Mouse (Mus musculus) stomach, embryonic 16.5 days (tissue): Measurements from ENCODE around the gene Ston2. TPM values are rescaled to one million over a fixed set of nuclear protein-coding genes. Genes with fewer than 3 reads are reported as not detected.
"Not testable (repeated sequence)": the region's sequence is repeated elsewhere in the genome, so short reads cannot be mapped to it uniquely, and the experiment has no call there.

Experiments
- ATAC-seq: fragments of 200-750 bp; cut with Nextera tagmentation; 2 replicates; pipeline ENCODE4 v1.8.0; 2017; ENCODE audit warnings: moderate number of reproducible peaks, moderate TSS enrichment; ENCODE audit not compliant: insufficient read depth, low FRiP score
- H3K27ac ChIP-seq: fragments of 300-500 bp; sonication (generic); 2 replicates; pipeline ENCODE4 v1.5.1; 2014; ENCODE audit warnings: low read length
- H3K27me3 ChIP-seq: fragments of 300-500 bp; sonication (generic); 2 replicates; pipeline ENCODE4 v1.6.1; 2014; ENCODE audit warnings: low read length, control low read depth, mixed read lengths; ENCODE audit not compliant: control insufficient read depth, insufficient read depth
- H3K36me3 ChIP-seq: fragments of 300-500 bp; sonication (generic); 2 replicates; pipeline ENCODE4 v1.6.1; 2014; ENCODE audit warnings: low read length; ENCODE audit not compliant: control insufficient read depth, insufficient read depth
- H3K4me1 ChIP-seq: fragments of 300-500 bp; sonication (generic); 2 replicates; pipeline ENCODE4 v1.6.1; 2014; ENCODE audit warnings: low read length, control low read depth, mixed read lengths; ENCODE audit not compliant: control insufficient read depth, insufficient read depth
- H3K4me2 ChIP-seq: fragments of 300-500 bp; sonication (generic); 2 replicates; pipeline ENCODE4 v1.6.1; 2014; ENCODE audit warnings: low read depth, low read length, mixed read lengths
- H3K4me3 ChIP-seq: fragments of 300-500 bp; sonication (generic); replicated peaks from 2 replicates; pipeline ENCODE4 v1.5.1; 2014; ENCODE audit warnings: mild to moderate bottlenecking, low read length
- H3K9ac ChIP-seq: fragments of 300-500 bp; sonication (generic); 2 replicates; pipeline ENCODE4 v1.6.1; 2014; ENCODE audit warnings: low read length
- H3K9me3 ChIP-seq: fragments of 300-500 bp; sonication (generic); replicated peaks from 2 replicates; pipeline ENCODE4 v1.6.1; 2016; ENCODE audit warnings: low read length, control low read depth; ENCODE audit not compliant: control insufficient read depth
- WGBS: fragments of 180-500 bp; shearing (Covaris S2); extraction: QIAGEN DNeasy Blood & Tissue Kit; methylation state at CpG from one replicate; pipeline ENCODE4 v1.1.7; 2014; 5-methylcytosine and 5-hydroxymethylcytosine counted together
- microRNA-seq: library from miRNA; unstranded; fragments of <30 nt; microRNA quantifications from one replicate; pipeline ENCODE4, GENCODE M21; 2016
- polyA plus RNA-seq: library from polyadenylated mRNA; unstranded; fragments of >200 nt; fragmentation: Nextera tagmentation; extraction: Ambion mirVana; gene quantifications from 2 replicates; pipeline ENCODE4 v1.2.1, GENCODE M21; 2015

The Ston2 gene
- polyA plus RNA-seq, 1 experiment from 2014 or later = 8.5 TPM

GRCm38 (mm10) chr12:91585815-91586214 is 202.4 kb downstream of the Ston2 start:
- 90% methylated on average over 4 of the region's 4 CpGs for WGBS
- H3K4me3 ChIP-seq, H3K9ac ChIP-seq, H3K27ac ChIP-seq, H3K4me2 ChIP-seq, H3K27me3 ChIP-seq, H3K36me3 ChIP-seq, H3K9me3 ChIP-seq, ATAC-seq: not testable (repeated sequence)
- peaks cover 15% of the 10 kb centered on the region for H3K4me1 ChIP-seq

GRCm38 (mm10) chr12:91585206-91585605 is 203.0 kb downstream of the Ston2 start:
- Histone ChIP-seq H3K4me2 (no peak overlapping the region), H3K27ac (no peak overlapping the region), H3K27me3 (no peaks in the 10 kb centered on the region), H3K4me1 (peaks cover 15% of the 10 kb centered on the region), H3K36me3 (0 out of 2 replicates have a peak, but pooled peaks cover 4% of the 10 kb centered on the region), H3K9ac (no peak overlapping the region), H3K4me3 (no peak overlapping the region), H3K9me3 (no peaks in the 10 kb centered on the region)
- 92% methylated on average over 3 of the region's 3 CpGs for WGBS
- no peak for ATAC-seq

GRCm38 (mm10) chr12:91583409-91583808 is 204.8 kb downstream of the Ston2 start:
- Histone ChIP-seq H3K4me1 (peaks cover 15% of the 10 kb centered on the region), H3K4me2 (no peak overlapping the region), H3K9ac (no peak overlapping the region), H3K9me3 (no peaks in the 10 kb centered on the region), H3K27ac (no peak overlapping the region), H3K36me3 (0 out of 2 replicates have a peak, but pooled peaks cover 6% of the 10 kb centered on the region), H3K4me3 (no peak overlapping the region), H3K27me3 (no peaks in the 10 kb centered on the region)
- no peak for ATAC-seq
- WGBS = 78% methylated on average over 6 of the region's 6 CpGs

Small RNAs within 50 kb of the gene (microRNA-seq; reads per million reads assigned to microRNA genes)
- not detected for gene Gm22015

Other genes starting within 250 kb of the Ston2 start
- gene Gtf2a1, start 197.9 kb downstream of the Ston2 start, polyA plus RNA-seq = 41.0 and 41.4 TPM in 2 replicates
- 131 and 140 TPM in 2 replicates for gene Sel1l, start 60.8 kb upstream of the Ston2 start, polyA plus RNA-seq